In genomic region chr2:25373431-25373830, GRCm38 (mm10) we compare ENCODE assay signal across 9 mouse cellular contexts. TPM values are rescaled to one million over a fixed set of nuclear protein-coding genes. Genes with fewer than 3 reads are reported as not detected.
DNase-seq lines count a peak whose midpoint lies in the region; ATAC-seq and TF ChIP-seq lines count a peak whose summit lies in the region.
"Had no signal": no experiment of that assay in that cellular context is flagged by ENCODE, and none has a peak within 500 bp of the region (broad histone marks: within the 10 kb centered on the region; RNA-seq: fewer than 3 reads in every experiment).

No protein-coding gene starts in this region.

- H3K27me3 ChIP-seq in kidney, embryonic 14.5 days (ENCODE audit: control insufficient read depth, insufficient read depth, low read length) = no peaks in the 10 kb centered on the region
- H3K27me3 ChIP-seq in intestine, embryonic 14.5 days (replicated peaks; ENCODE audit: control insufficient read depth, insufficient read depth, low read length) = no peaks in the 10 kb centered on the region
- no peaks in the 10 kb centered on the region; the same call in 1 of the 2 replicates for H3K27me3 ChIP-seq in midbrain, postnatal 0 days (ENCODE audit: insufficient read depth, low read length)

- ATAC-seq in kidney, embryonic 14.5 days (ENCODE audit: low FRiP score, low TSS enrichment) = no peak
- no peak for ATAC-seq in intestine, embryonic 14.5 days (replicated peaks; ENCODE audit: low FRiP score, low TSS enrichment, low read depth)
- no peak for ATAC-seq in midbrain, postnatal 0 days (ENCODE audit: low FRiP score)

- H3K9ac ChIP-seq in kidney, embryonic 14.5 days (ENCODE audit: low read depth, low read length) = peak overlapping the region; percentile 69
- peak overlapping the region; percentile 59 for H3K9ac ChIP-seq in intestine, embryonic 14.5 days (ENCODE audit: low read length)
- H3K9ac ChIP-seq in midbrain, postnatal 0 days (replicated peaks; ENCODE audit: low read length, poor library complexity, severe bottlenecking) = no peak overlapping the region

- 33% methylated on average over 2 of the region's 2 CpGs for WGBS in kidney, embryonic 14.5 days
- WGBS in intestine, embryonic 14.5 days = 44% methylated on average over 2 of the region's 2 CpGs
- WGBS in midbrain, postnatal 0 days = 6% methylated on average over 2 of the region's 2 CpGs

- DNase-seq in kidney, postnatal 10 days = no peak
- DNase-seq in brain, embryonic 14.5 days (ENCODE audit: low read depth) = peak; percentile 43
- no peak for DNase-seq in intestine, embryonic 14.5 days (ENCODE audit: low spot score)
- DNase-seq in midbrain, postnatal 0 days (ENCODE audit: low spot score) = peak; percentile 58
- no peak for DNase-seq in gastrocnemius, postnatal 25 days
- DNase-seq in adrenal gland, postnatal 14 days = no peak
- no peak for DNase-seq in layer of hippocampus, postnatal 10 days (ENCODE audit: low spot score in 2 of 2)

- H3K4me3 ChIP-seq in kidney, embryonic 14.5 days (ENCODE audit: low read length) = peak overlapping the region; percentile 55
- H3K4me3 ChIP-seq in intestine, embryonic 14.5 days (ENCODE audit: low read depth, low read length) = peak overlapping the region; percentile 69
- H3K4me3 ChIP-seq in midbrain, postnatal 0 days (ENCODE audit: low read depth, low read length) = peak overlapping the region; percentile 59

- no peak for TF ChIP-seq POLR2A in brain, embryonic 14.5 days (IDR thresholded peaks at IDR 0.05; ENCODE audit: borderline replicate concordance, extremely low read depth, insufficient read depth, insufficient read length, poor library complexity, severe bottlenecking)

- H3K4me2 ChIP-seq in kidney, embryonic 14.5 days (replicated peaks; ENCODE audit: low read depth, low read length) = peak overlapping the region; percentile 97
- H3K4me2 ChIP-seq in intestine, embryonic 14.5 days (ENCODE audit: low read length) = peak overlapping the region; percentile 95
- peak overlapping the region; percentile 88; the same call in 1 of the 2 replicates for H3K4me2 ChIP-seq in midbrain, postnatal 0 days (ENCODE audit: low read depth, low read length, poor library complexity, severe bottlenecking)

- no peaks in the 10 kb centered on the region for H3K9me3 ChIP-seq in kidney, embryonic 14.5 days (ENCODE audit: control insufficient read depth, low read length)
- no peaks in the 10 kb centered on the region for H3K9me3 ChIP-seq in intestine, embryonic 14.5 days (ENCODE audit: control insufficient read depth, low read length)
- H3K9me3 ChIP-seq in midbrain, postnatal 0 days (ENCODE audit: low read length) = no peaks in the 10 kb centered on the region

- no peak for TF ChIP-seq CTCF in brain, embryonic 14.5 days (IDR thresholded peaks at IDR 0.05; ENCODE audit: borderline replicate concordance, extremely low read depth, insufficient read depth, insufficient read length)
- no peak for TF ChIP-seq CTCF in midbrain, postnatal 0 days (IDR thresholded peaks at IDR 0.05)

- no peak overlapping the region for H3K27ac ChIP-seq in kidney, embryonic 14.5 days (ENCODE audit: low read depth, low read length)
- H3K27ac ChIP-seq in intestine, embryonic 14.5 days (ENCODE audit: low read depth) = no peak overlapping the region
- no peak overlapping the region for H3K27ac ChIP-seq in midbrain, postnatal 0 days (ENCODE audit: low read depth, low read length)

- peaks cover 16% of the 10 kb centered on the region for H3K4me1 ChIP-seq in kidney, embryonic 14.5 days (ENCODE audit: control insufficient read depth, insufficient read depth, low read length)
- peaks cover 14% of the 10 kb centered on the region for H3K4me1 ChIP-seq in intestine, embryonic 14.5 days (replicated peaks; ENCODE audit: control insufficient read depth, insufficient read depth, low read length)
- H3K4me1 ChIP-seq in midbrain, postnatal 0 days (ENCODE audit: insufficient read depth, low read length) = 0 out of 2 replicates have a peak, but pooled peaks cover 5% of the 10 kb centered on the region

- peaks cover 31% of the 10 kb centered on the region for H3K36me3 ChIP-seq in kidney, embryonic 14.5 days (ENCODE audit: control insufficient read depth, insufficient read depth, low read length)
- H3K36me3 ChIP-seq in intestine, embryonic 14.5 days (ENCODE audit: control insufficient read depth, insufficient read depth, low read length) = peaks cover 34% of the 10 kb centered on the region
- H3K36me3 ChIP-seq in midbrain, postnatal 0 days (ENCODE audit: insufficient read depth, low read length) = no peaks in the 10 kb centered on the region

RNA-seq across cellular contexts. Expression of gene Sapcd2, which starts 1.3 kb away (rescaled TPM):
- polyA plus RNA-seq in kidney, embryonic 14.5 days (2014; fragmentation: Nextera tagmentation; extraction: Ambion mirVana) = 45.1 and 47.2 TPM in 2 replicates
- polyA plus RNA-seq in brain, embryonic 14.5 days (2012; rRNA removed) = 20.1 and 48.8 TPM in 2 replicates
- 43.2 and 47.4 TPM in 2 replicates for polyA plus RNA-seq in intestine, embryonic 14.5 days (2014; fragmentation: Nextera tagmentation; extraction: Ambion mirVana)
- 18.9 and 21.6 TPM in 2 replicates for total RNA-seq in midbrain, postnatal 0 days (2014; rRNA removed)
- 12.7 and 13.4 TPM in 2 replicates for polyA plus RNA-seq in midbrain, postnatal 0 days (2015; fragmentation: Nextera tagmentation; extraction: Ambion mirVana)
- total RNA-seq in gastrocnemius, postnatal 25 days (2021) = under 1 TPM; 0.19 to 0.33 TPM
- total RNA-seq in adrenal gland, postnatal 14 days (2021) = 3.4 and 3.5 TPM in 2 replicates
- 10 to 100 TPM; 16.0 to 18.3 TPM for total RNA-seq in layer of hippocampus, postnatal 10 days (2021)
- total RNA-seq: liver, adult 2 months had no signal
- polyA plus RNA-seq: liver, adult 2 months had no signal

RNA-seq across cellular contexts. Expression of gene Uap1l1, which starts 7.9 kb away (rescaled TPM):
- polyA plus RNA-seq in kidney, embryonic 14.5 days (2014; fragmentation: Nextera tagmentation; extraction: Ambion mirVana) = 19.3 and 25.0 TPM in 2 replicates
- polyA plus RNA-seq in brain, embryonic 14.5 days (2012; rRNA removed) = 2.4 TPM in 2 replicates
- polyA plus RNA-seq in intestine, embryonic 14.5 days (2014; fragmentation: Nextera tagmentation; extraction: Ambion mirVana) = 36.3 and 46.0 TPM in 2 replicates
- total RNA-seq in midbrain, postnatal 0 days (2014; rRNA removed) = 7.9 and 9.9 TPM in 2 replicates
- polyA plus RNA-seq in midbrain, postnatal 0 days (2015; fragmentation: Nextera tagmentation; extraction: Ambion mirVana) = 11.7 and 14.1 TPM in 2 replicates
- 1 to 10 TPM; 2.8 to 4.6 TPM for total RNA-seq in gastrocnemius, postnatal 25 days (2021)
- 8.7 and 11.8 TPM in 2 replicates for total RNA-seq in adrenal gland, postnatal 14 days (2021)
- 10 to 100 TPM; 11.2 to 11.5 TPM for total RNA-seq in layer of hippocampus, postnatal 10 days (2021)

RNA-seq across cellular contexts. Expression of gene Dpp7, which starts 17.3 kb away (rescaled TPM):
- 15.4 and 16.2 TPM in 2 replicates for polyA plus RNA-seq in kidney, embryonic 14.5 days (2014; fragmentation: Nextera tagmentation; extraction: Ambion mirVana)
- polyA plus RNA-seq in brain, embryonic 14.5 days (2012; rRNA removed) = 35.3 and 57.1 TPM in 2 replicates
- polyA plus RNA-seq in intestine, embryonic 14.5 days (2014; fragmentation: Nextera tagmentation; extraction: Ambion mirVana) = 24.1 and 26.5 TPM in 2 replicates
- total RNA-seq in midbrain, postnatal 0 days (2014; rRNA removed) = 14.9 and 20.3 TPM in 2 replicates
- polyA plus RNA-seq in midbrain, postnatal 0 days (2015; fragmentation: Nextera tagmentation; extraction: Ambion mirVana) = 22.7 and 26.2 TPM in 2 replicates
- 10 to 100 TPM; 10.1 to 10.4 TPM for total RNA-seq in gastrocnemius, postnatal 25 days (2021)
- total RNA-seq in adrenal gland, postnatal 14 days (2021) = 19.9 and 20.8 TPM in 2 replicates
- total RNA-seq in layer of hippocampus, postnatal 10 days (2021) = 10 to 100 TPM; 21.2 to 28.0 TPM

RNA-seq across cellular contexts. Expression of gene Entpd2, which starts 22.2 kb away (rescaled TPM):
- 2.0 and 2.7 TPM in 2 replicates for polyA plus RNA-seq in kidney, embryonic 14.5 days (2014; fragmentation: Nextera tagmentation; extraction: Ambion mirVana)
- 2.2 and 2.3 TPM in 2 replicates for polyA plus RNA-seq in brain, embryonic 14.5 days (2012; rRNA removed)
- polyA plus RNA-seq in intestine, embryonic 14.5 days (2014; fragmentation: Nextera tagmentation; extraction: Ambion mirVana) = 5.9 and 7.4 TPM in 2 replicates
- 4.2 and 4.4 TPM in 2 replicates for total RNA-seq in midbrain, postnatal 0 days (2014; rRNA removed)
- 10.4 and 10.6 TPM in 2 replicates for polyA plus RNA-seq in midbrain, postnatal 0 days (2015; fragmentation: Nextera tagmentation; extraction: Ambion mirVana)
- total RNA-seq in gastrocnemius, postnatal 25 days (2021) = 1 to 10 TPM; 9.1 to 9.4 TPM
- total RNA-seq in adrenal gland, postnatal 14 days (2021) = 7.6 and 9.5 TPM in 2 replicates
- 10 to 100 TPM; 26.1 to 26.6 TPM for total RNA-seq in layer of hippocampus, postnatal 10 days (2021)

RNA-seq across cellular contexts. Expression of gene Npdc1, which starts 25.7 kb away (rescaled TPM):
- polyA plus RNA-seq in kidney, embryonic 14.5 days (2014; fragmentation: Nextera tagmentation; extraction: Ambion mirVana) = 32.8 and 34.0 TPM in 2 replicates
- polyA plus RNA-seq in brain, embryonic 14.5 days (2012; rRNA removed) = 621 and 644 TPM in 2 replicates
- 42.2 and 45.4 TPM in 2 replicates for polyA plus RNA-seq in intestine, embryonic 14.5 days (2014; fragmentation: Nextera tagmentation; extraction: Ambion mirVana)
- total RNA-seq in midbrain, postnatal 0 days (2014; rRNA removed) = 199 and 234 TPM in 2 replicates
- 470 and 481 TPM in 2 replicates for polyA plus RNA-seq in midbrain, postnatal 0 days (2015; fragmentation: Nextera tagmentation; extraction: Ambion mirVana)
- total RNA-seq in gastrocnemius, postnatal 25 days (2021) = 10 to 100 TPM; 15.0 to 25.1 TPM
- 77.2 and 90.9 TPM in 2 replicates for total RNA-seq in adrenal gland, postnatal 14 days (2021)
- total RNA-seq in layer of hippocampus, postnatal 10 days (2021) = 100 to 1,000 TPM; 416 to 446 TPM

Comparison
In these comparisons a context has a peak if more than half of its experiments do, and no peak if none do; other contexts are left out.
1. DNase-seq: peak in brain, embryonic 14.5 days (single experiment) and midbrain, postnatal 0 days (single experiment); none in kidney, postnatal 10 days (single experiment), intestine, embryonic 14.5 days (single experiment), gastrocnemius, postnatal 25 days (single experiment), adrenal gland, postnatal 14 days (single experiment) and layer of hippocampus, postnatal 10 days (0 of 2).
2. Peak in every context shown above with its lines, with median percentiles within 50 percentile points of each other: H3K4me2 ChIP-seq and H3K4me3 ChIP-seq.